9 mouse cellular contexts compared by ENCODE assay signal in genomic region chr7:49882288-49882687, GRCm38 (mm10). TPM values are rescaled to one million over a fixed set of nuclear protein-coding genes. Genes with fewer than 3 reads are reported as not detected.
A peak's percentile ranks its signal among the peaks of the same experiment; 100 is the strongest.
DNase-seq lines count a peak whose midpoint lies in the region; ATAC-seq and TF ChIP-seq lines count a peak whose summit lies in the region.
"Had no signal": no experiment of that assay in that cellular context is flagged by ENCODE, and none has a peak within 500 bp of the region (broad histone marks: within the 10 kb centered on the region; RNA-seq: fewer than 3 reads in every experiment).

No protein-coding gene starts in this region.

- H3K27me3 ChIP-seq in heart, postnatal 0 days (ENCODE audit: control insufficient read depth, insufficient read depth, low read length), result no peaks in the 10 kb centered on the region
- H3K27me3 ChIP-seq in limb, embryonic 12.5 days, result no peaks in the 10 kb centered on the region; the same call in 1 of the 2 replicates
- H3K27me3 ChIP-seq in stomach, postnatal 0 days (ENCODE audit: control insufficient read depth, insufficient read depth, low read length), result no peaks in the 10 kb centered on the region
- H3K27me3 ChIP-seq: liver, embryonic 13.5 days had no signal

- no peak for ATAC-seq in heart, postnatal 0 days (ENCODE audit: insufficient read depth, low read depth)
- no peak for ATAC-seq in limb, embryonic 12.5 days (ENCODE audit: insufficient number of reproducible peaks, insufficient read depth, low FRiP score, low TSS enrichment, low read depth)
- no peak for ATAC-seq in stomach, postnatal 0 days (ENCODE audit: low FRiP score, low TSS enrichment)
- ATAC-seq in erythroblast, adult 5-6 weeks (replicated peaks; ENCODE audit: low FRiP score, poor library complexity, severe bottlenecking), result no peak
- ATAC-seq in CD4-positive, CD25-positive, alpha-beta regulatory T cell, adult 4 months, result no peak

- DNase-seq in ovary, postnatal 36 days (ENCODE audit: low spot score), result peak; percentile 4
- DNase-seq in ovary, postnatal 14 days (ENCODE audit: low spot score), result no peak
- no peak for DNase-seq in heart, postnatal 0 days (ENCODE audit: low spot score)
- DNase-seq in stomach, postnatal 0 days (ENCODE audit: low spot score), result peak; percentile 69
- DNase-seq in layer of hippocampus, adult 18-20 months (ENCODE audit: low spot score in 2 of 2), result no peak
- DNase-seq: liver, embryonic 13.5 days had no signal

- H3K9me3 ChIP-seq in heart, postnatal 0 days (replicated peaks; ENCODE audit: control insufficient read depth, low read length), result no peaks in the 10 kb centered on the region
- no peaks in the 10 kb centered on the region for H3K9me3 ChIP-seq in limb, embryonic 12.5 days
- H3K9me3 ChIP-seq in stomach, postnatal 0 days (ENCODE audit: control insufficient read depth, low read length), result no peaks in the 10 kb centered on the region
- H3K9me3 ChIP-seq: liver, embryonic 13.5 days had no signal

- 0 out of 2 replicates have a peak, but pooled peaks cover 4% of the 10 kb centered on the region for H3K4me1 ChIP-seq in heart, postnatal 0 days (ENCODE audit: control insufficient read depth, insufficient read depth)
- peaks cover 13% of the 10 kb centered on the region for H3K4me1 ChIP-seq in limb, embryonic 12.5 days (replicated peaks)
- no peaks in the 10 kb centered on the region for H3K4me1 ChIP-seq in stomach, postnatal 0 days (replicated peaks; ENCODE audit: control insufficient read depth, insufficient read depth)
- H3K4me1 ChIP-seq: liver, embryonic 13.5 days had no signal

- no peak overlapping the region for H3K4me3 ChIP-seq in heart, postnatal 0 days (ENCODE audit: low read depth, low read length)
- H3K4me3 ChIP-seq in limb, embryonic 12.5 days (replicated peaks), result no peak overlapping the region
- H3K4me3 ChIP-seq in stomach, postnatal 0 days (ENCODE audit: low read depth, low read length), result no peak overlapping the region
- H3K4me3 ChIP-seq: liver, embryonic 13.5 days had no signal

- H3K36me3 ChIP-seq in heart, postnatal 0 days (replicated peaks; ENCODE audit: control insufficient read depth, insufficient read depth, low read length), result no peaks in the 10 kb centered on the region
- H3K36me3 ChIP-seq in limb, embryonic 12.5 days, result no peaks in the 10 kb centered on the region
- H3K36me3 ChIP-seq in stomach, postnatal 0 days (ENCODE audit: control insufficient read depth, insufficient read depth, low read length), result no peaks in the 10 kb centered on the region
- H3K36me3 ChIP-seq: liver, embryonic 13.5 days had no signal

- TF ChIP-seq CTCF in heart, postnatal 0 days (IDR thresholded peaks at IDR 0.05; ENCODE audit: low read depth), result no peak
- no peak for TF ChIP-seq CTCF in stomach, postnatal 0 days (IDR thresholded peaks at IDR 0.05; ENCODE audit: low read depth)

- H3K4me2 ChIP-seq in heart, postnatal 0 days (ENCODE audit: low read depth, low read length), result peak overlapping the region; percentile 38
- H3K4me2 ChIP-seq in limb, embryonic 12.5 days, result peak overlapping the region; percentile 26; the same call in 1 of the 2 replicates
- H3K4me2 ChIP-seq in stomach, postnatal 0 days (replicated peaks; ENCODE audit: low read depth), result no peak overlapping the region
- H3K4me2 ChIP-seq: liver, embryonic 13.5 days had no signal

- TF ChIP-seq EP300 in heart, postnatal 0 days (IDR thresholded peaks at IDR 0.05; ENCODE audit: low read depth), result no peak
- TF ChIP-seq EP300 in stomach, postnatal 0 days (optimal IDR thresholded peaks at IDR 0.05), result no peak

- H3K27ac ChIP-seq in heart, postnatal 0 days (ENCODE audit: low read depth), result no peak overlapping the region
- peak overlapping the region; percentile 62; the same call in 1 of the 2 replicates for H3K27ac ChIP-seq in limb, embryonic 12.5 days
- H3K27ac ChIP-seq in stomach, postnatal 0 days (replicated peaks), result no peak overlapping the region
- H3K27ac ChIP-seq: liver, embryonic 13.5 days had no signal

- 9% methylated on average over 4 of the region's 4 CpGs for WGBS in heart, postnatal 0 days
- 28% methylated on average over 4 of the region's 4 CpGs for WGBS in limb, embryonic 12.5 days
- WGBS in stomach, postnatal 0 days, result 9% methylated on average over 4 of the region's 4 CpGs

- no peak overlapping the region for H3K9ac ChIP-seq in heart, postnatal 0 days (replicated peaks; ENCODE audit: low read depth, low read length)
- no peak overlapping the region for H3K9ac ChIP-seq in limb, embryonic 12.5 days (replicated peaks)
- no peak overlapping the region for H3K9ac ChIP-seq in stomach, postnatal 0 days (ENCODE audit: low read length)
- H3K9ac ChIP-seq: liver, embryonic 13.5 days had no signal

RNA-seq across cellular contexts. Expression of gene Slc6a5, which starts 27.7 kb away (rescaled TPM):
- not detected in 2 replicates for total RNA-seq in heart, postnatal 0 days (2014; rRNA removed; ENCODE audit: low replicate concordance)
- not detected in 2 replicates for polyA plus RNA-seq in heart, postnatal 0 days (2015; fragmentation: Nextera tagmentation; extraction: Ambion mirVana)
- polyA plus RNA-seq in limb, embryonic 12.5 days (2016; fragmentation: Nextera tagmentation; extraction: Ambion mirVana), result not detected in 2 replicates
- not detected in 2 replicates for polyA plus RNA-seq in stomach, postnatal 0 days (2015; fragmentation: Nextera tagmentation; extraction: Ambion mirVana)
- under 1 TPM; 0.05 to 0.07 TPM for total RNA-seq in layer of hippocampus, adult 18-20 months (2021)
- not detected in 2 replicates for total RNA-seq in erythroblast, adult 5-6 weeks (2015; ENCODE audit: low replicate concordance)
- total RNA-seq in erythroblast, adult 5-6 weeks (2017; ENCODE audit: low replicate concordance), result not detected in 2 replicates
- not detected for polyA plus RNA-seq in CD4-positive, CD25-positive, alpha-beta regulatory T cell, adult 4 months (2017; shearing (Covaris generic))
- polyA plus RNA-seq: liver, embryonic 13.5 days had no signal

Comparison
In these comparisons a context has a peak if more than half of its experiments do, and no peak if none do; other contexts are left out.
1. DNase-seq: peak in ovary, postnatal 36 days (single experiment) and stomach, postnatal 0 days (single experiment); none in ovary, postnatal 14 days (single experiment), heart, postnatal 0 days (single experiment) and layer of hippocampus, adult 18-20 months (0 of 2).